ENCODE assay signal across 8 mouse cellular contexts in the genomic region with DNA sequence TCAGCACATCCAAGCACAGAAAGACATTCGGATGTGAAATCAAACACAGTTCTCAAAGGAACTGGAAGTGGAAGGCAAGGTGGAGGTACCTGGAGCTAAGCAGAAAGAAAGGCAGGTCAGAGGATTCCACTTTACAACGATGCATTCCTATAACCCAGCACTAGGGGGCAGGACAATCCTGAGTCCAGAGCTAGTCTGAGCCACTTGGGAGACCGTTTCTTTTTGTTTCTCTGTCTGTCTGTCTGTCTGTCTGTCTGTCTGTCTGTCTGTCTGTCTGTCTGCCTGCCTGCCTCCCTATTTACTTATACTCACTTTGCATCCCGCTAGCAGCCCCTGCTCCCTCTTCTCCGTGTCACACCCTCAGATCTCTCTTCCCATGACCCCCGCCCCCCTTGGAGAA. TPM values are rescaled to one million over a fixed set of nuclear protein-coding genes. Genes with fewer than 3 reads are reported as not detected.
DNase-seq lines count a peak whose midpoint lies in the region; ATAC-seq and TF ChIP-seq lines count a peak whose summit lies in the region.

No protein-coding gene starts in this region.

- WGBS in forebrain, embryonic 12.5 days: 23% methylated on average over 6 of the region's 6 CpGs
- WGBS in kidney, adult 2 months: 22% methylated on average over 6 of the region's 6 CpGs
- 6% methylated on average over 6 of the region's 6 CpGs for WGBS in lung, embryonic 15.5 days

- H3K9ac ChIP-seq in forebrain, embryonic 12.5 days: no peak overlapping the region
- H3K9ac ChIP-seq in lung, embryonic 15.5 days: no peak overlapping the region

- no peaks in the 10 kb centered on the region for H3K27me3 ChIP-seq in testis, adult 2 months (ENCODE audit: control insufficient read depth, insufficient read depth, low read length)
- H3K27me3 ChIP-seq in forebrain, embryonic 12.5 days: 0 out of 2 replicates have a peak, but pooled peaks cover 3% of the 10 kb centered on the region
- no peaks in the 10 kb centered on the region for H3K27me3 ChIP-seq in kidney, adult 2 months (replicated peaks; ENCODE audit: control insufficient read depth, insufficient read depth, low read length)
- no peaks in the 10 kb centered on the region for H3K27me3 ChIP-seq in lung, embryonic 15.5 days

- TF ChIP-seq CTCF in testis, adult 2 months (IDR thresholded peaks at IDR 0.05; ENCODE audit: control insufficient read depth, insufficient read depth, insufficient replicate concordance, low read depth, low read length): peak; percentile 22; the same call in 1 of the 2 replicates
- peak; percentile 75 for TF ChIP-seq CTCF in kidney, adult 2 months (conservative IDR thresholded peaks at IDR 0.05; ENCODE audit: insufficient read depth, insufficient read length, low read depth, low read length)

- no peaks in the 10 kb centered on the region for H3K36me3 ChIP-seq in testis, adult 2 months (ENCODE audit: control insufficient read depth, insufficient read depth, low read length)
- H3K36me3 ChIP-seq in forebrain, embryonic 12.5 days (replicated peaks): no peaks in the 10 kb centered on the region
- H3K36me3 ChIP-seq in kidney, adult 2 months (ENCODE audit: control insufficient read depth, insufficient read depth, low read length): no peaks in the 10 kb centered on the region
- no peaks in the 10 kb centered on the region for H3K36me3 ChIP-seq in lung, embryonic 15.5 days

- H3K4me1 ChIP-seq in testis, adult 2 months (ENCODE audit: control insufficient read depth, insufficient read depth, low read length): peaks cover 3% of the 10 kb centered on the region
- no peaks in the 10 kb centered on the region for H3K4me1 ChIP-seq in forebrain, embryonic 12.5 days
- H3K4me1 ChIP-seq in kidney, adult 2 months (ENCODE audit: control insufficient read depth, insufficient read depth, low read length): no peaks in the 10 kb centered on the region; the same call in 1 of the 2 replicates
- no peaks in the 10 kb centered on the region for H3K4me1 ChIP-seq in lung, embryonic 15.5 days

- DNase-seq in testis, postnatal 10 days (ENCODE audit: low spot score): no peak
- peak; percentile 23 for DNase-seq in adrenal gland, postnatal 25 days
- DNase-seq in kidney, adult 2 months: peak; percentile 59
- no peak for DNase-seq in ovary, postnatal 10 days (ENCODE audit: low spot score)

- no peak overlapping the region for H3K4me3 ChIP-seq in testis, adult 2 months (ENCODE audit: control insufficient read depth, low read depth, low read length)
- H3K4me3 ChIP-seq in forebrain, embryonic 12.5 days (replicated peaks): no peak overlapping the region
- no peak overlapping the region for H3K4me3 ChIP-seq in kidney, adult 2 months (ENCODE audit: insufficient read depth, low read depth, low read length)
- 0 out of 2 replicates have a peak overlapping the region, but pooled peaks have one; percentile 13 for H3K4me3 ChIP-seq in lung, embryonic 15.5 days

- no peak overlapping the region for H3K27ac ChIP-seq in testis, adult 2 months (ENCODE audit: control insufficient read depth, insufficient read depth, low read depth, low read length)
- H3K27ac ChIP-seq in forebrain, embryonic 12.5 days: no peak overlapping the region
- no peak overlapping the region for H3K27ac ChIP-seq in kidney, adult 2 months (ENCODE audit: insufficient read depth, low read depth, low read length)
- H3K27ac ChIP-seq in lung, embryonic 15.5 days: no peak overlapping the region

- H3K4me2 ChIP-seq in forebrain, embryonic 12.5 days: peak overlapping the region; percentile 31
- H3K4me2 ChIP-seq in lung, embryonic 15.5 days: peak overlapping the region; percentile 47

- no peak for ATAC-seq in forebrain, embryonic 12.5 days (ENCODE audit: low FRiP score)
- ATAC-seq in lung, embryonic 15.5 days (ENCODE audit: borderline replicate concordance, extremely low read depth, low FRiP score, low TSS enrichment): no peak
- ATAC-seq in neutrophil, adult 5-6 weeks (ENCODE audit: extremely low read depth, insufficient number of reproducible peaks, low FRiP score, poor library complexity, severe bottlenecking): peak; percentile 69; the same call in 1 of the 2 replicates

- TF ChIP-seq POLR2A in testis, adult 2 months (IDR thresholded peaks at IDR 0.05; ENCODE audit: control insufficient read depth, low read depth, low read length): no peak
- TF ChIP-seq POLR2A in kidney, adult 2 months (IDR thresholded peaks at IDR 0.05; ENCODE audit: low read depth, low read length): no peak

- H3K9me3 ChIP-seq in forebrain, embryonic 12.5 days: no peaks in the 10 kb centered on the region
- no peaks in the 10 kb centered on the region for H3K9me3 ChIP-seq in lung, embryonic 15.5 days

RNA-seq across cellular contexts. Expression of a gene that starts 21.1 kb away (rescaled TPM):
- polyA plus RNA-seq in testis, adult 2 months (2012; rRNA removed): 5.9 and 8.6 TPM in 2 replicates
- 24.2 and 26.2 TPM in 2 replicates for total RNA-seq in adrenal gland, postnatal 25 days (2021)
- polyA plus RNA-seq in forebrain, embryonic 12.5 days (2016; fragmentation: Nextera tagmentation; extraction: Ambion mirVana): 136 and 153 TPM in 2 replicates
- polyA plus RNA-seq in kidney, adult 2 months (2012; rRNA removed): 23.8 and 26.7 TPM in 2 replicates
- polyA plus RNA-seq in lung, embryonic 15.5 days (2015; fragmentation: Nextera tagmentation; extraction: Ambion mirVana): 51.0 and 53.5 TPM in 2 replicates
- total RNA-seq in neutrophil, adult 5-6 weeks (2017): 60.8 and 66.4 TPM in 2 replicates

RNA-seq across cellular contexts. Expression of a gene that starts 38.6 kb away (rescaled TPM):
- polyA plus RNA-seq in testis, adult 2 months (2012; rRNA removed): 35.4 and 42.1 TPM in 2 replicates
- 95.3 and 110 TPM in 2 replicates for total RNA-seq in adrenal gland, postnatal 25 days (2021)
- 160 and 169 TPM in 2 replicates for polyA plus RNA-seq in forebrain, embryonic 12.5 days (2016; fragmentation: Nextera tagmentation; extraction: Ambion mirVana)
- polyA plus RNA-seq in kidney, adult 2 months (2012; rRNA removed): 299 and 319 TPM in 2 replicates
- 93.0 and 96.5 TPM in 2 replicates for polyA plus RNA-seq in lung, embryonic 15.5 days (2015; fragmentation: Nextera tagmentation; extraction: Ambion mirVana)
- total RNA-seq in neutrophil, adult 5-6 weeks (2017): 3.3 and 4.7 TPM in 2 replicates

RNA-seq across cellular contexts. Expression of a gene that starts 41.4 kb away (rescaled TPM):
- polyA plus RNA-seq in testis, adult 2 months (2012; rRNA removed): 4.5 and 5.3 TPM in 2 replicates
- 17.2 and 21.9 TPM in 2 replicates for total RNA-seq in adrenal gland, postnatal 25 days (2021)
- polyA plus RNA-seq in forebrain, embryonic 12.5 days (2016; fragmentation: Nextera tagmentation; extraction: Ambion mirVana): 24.8 and 25.9 TPM in 2 replicates
- 31.1 and 34.6 TPM in 2 replicates for polyA plus RNA-seq in kidney, adult 2 months (2012; rRNA removed)
- 13.7 and 14.9 TPM in 2 replicates for polyA plus RNA-seq in lung, embryonic 15.5 days (2015; fragmentation: Nextera tagmentation; extraction: Ambion mirVana)
- total RNA-seq in neutrophil, adult 5-6 weeks (2017): 39.9 and 41.0 TPM in 2 replicates

Comparison
In these comparisons a context has a peak if more than half of its experiments do, and no peak if none do; other contexts are left out.
1. DNase-seq: peak in adrenal gland, postnatal 25 days (single experiment) and kidney, adult 2 months (single experiment); none in testis, postnatal 10 days (single experiment) and ovary, postnatal 10 days (single experiment).